Mouse (Mus musculus): Measurements from ENCODE around the gene Tcf7.
A peak's percentile ranks its signal among the peaks of the same experiment; 100 is the strongest.

The Tcf7 gene

DNA sequence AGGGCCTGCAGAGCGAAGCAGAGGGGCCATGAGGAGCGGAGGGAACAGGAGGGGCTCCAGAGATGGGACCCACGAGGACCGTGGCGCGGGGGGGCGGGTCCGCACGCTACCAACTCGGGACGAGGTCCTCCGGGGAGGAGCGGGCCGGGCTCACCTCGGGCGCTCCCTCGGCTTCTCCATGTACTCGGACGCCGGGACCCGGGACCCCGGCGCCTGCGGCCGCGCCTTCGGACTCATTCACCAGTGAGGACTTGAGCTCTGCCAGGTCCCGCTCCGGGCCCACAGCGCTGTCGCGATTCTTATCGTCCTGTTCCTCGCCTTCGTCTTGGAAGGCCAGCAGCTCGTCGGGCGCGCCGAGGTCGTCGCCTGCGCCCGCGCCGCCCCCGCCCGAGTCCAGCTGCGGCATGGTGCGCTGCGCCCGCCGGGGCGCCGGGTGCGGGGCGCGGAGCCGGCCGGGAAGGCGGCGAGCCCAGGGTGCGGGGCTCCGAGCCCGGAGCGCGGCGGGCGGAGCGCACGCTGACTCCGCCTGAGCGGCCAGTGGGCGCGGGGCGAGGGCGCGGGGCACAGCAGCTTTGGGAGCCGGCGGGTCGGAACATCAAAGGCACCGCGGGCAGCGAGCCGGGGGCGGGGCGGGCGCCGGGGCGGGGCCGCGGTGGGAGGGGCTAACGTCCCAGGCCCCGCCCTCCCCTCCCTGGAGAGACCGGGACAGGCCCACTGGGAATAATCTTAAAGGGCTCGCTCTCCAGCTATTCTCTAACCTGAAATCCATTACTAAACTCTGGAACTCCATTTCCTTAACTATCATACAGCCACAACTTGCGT, at the start of gene Tcf7:
Gene Tcf7, minus strand, starts transcription at position 241 of the 822 bp plus-strand sequence.
- DNase-seq = peak; percentile 79 to 85

DNA sequence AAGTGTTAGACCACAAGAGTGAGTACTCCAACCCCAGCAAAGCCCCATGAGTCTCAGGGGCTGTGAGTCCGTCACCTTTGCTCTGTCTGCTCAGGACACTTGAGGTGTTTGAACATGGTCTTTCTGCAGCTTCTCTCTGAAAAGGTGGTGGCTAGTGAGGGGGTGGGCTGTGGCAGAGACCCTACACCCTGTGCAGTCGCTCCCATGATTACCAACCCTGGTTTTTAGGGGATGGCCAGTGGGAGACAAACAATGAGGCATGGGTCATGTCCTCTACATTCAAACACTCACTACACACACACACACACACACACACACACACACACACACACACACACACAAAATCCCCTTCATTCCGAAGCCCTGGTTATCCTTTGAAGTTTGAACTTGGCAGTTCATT, 44.5 kb upstream of the Tcf7 start:
- peak in 1 of 2 experiments; percentile 31 for DNase-seq

DNA sequence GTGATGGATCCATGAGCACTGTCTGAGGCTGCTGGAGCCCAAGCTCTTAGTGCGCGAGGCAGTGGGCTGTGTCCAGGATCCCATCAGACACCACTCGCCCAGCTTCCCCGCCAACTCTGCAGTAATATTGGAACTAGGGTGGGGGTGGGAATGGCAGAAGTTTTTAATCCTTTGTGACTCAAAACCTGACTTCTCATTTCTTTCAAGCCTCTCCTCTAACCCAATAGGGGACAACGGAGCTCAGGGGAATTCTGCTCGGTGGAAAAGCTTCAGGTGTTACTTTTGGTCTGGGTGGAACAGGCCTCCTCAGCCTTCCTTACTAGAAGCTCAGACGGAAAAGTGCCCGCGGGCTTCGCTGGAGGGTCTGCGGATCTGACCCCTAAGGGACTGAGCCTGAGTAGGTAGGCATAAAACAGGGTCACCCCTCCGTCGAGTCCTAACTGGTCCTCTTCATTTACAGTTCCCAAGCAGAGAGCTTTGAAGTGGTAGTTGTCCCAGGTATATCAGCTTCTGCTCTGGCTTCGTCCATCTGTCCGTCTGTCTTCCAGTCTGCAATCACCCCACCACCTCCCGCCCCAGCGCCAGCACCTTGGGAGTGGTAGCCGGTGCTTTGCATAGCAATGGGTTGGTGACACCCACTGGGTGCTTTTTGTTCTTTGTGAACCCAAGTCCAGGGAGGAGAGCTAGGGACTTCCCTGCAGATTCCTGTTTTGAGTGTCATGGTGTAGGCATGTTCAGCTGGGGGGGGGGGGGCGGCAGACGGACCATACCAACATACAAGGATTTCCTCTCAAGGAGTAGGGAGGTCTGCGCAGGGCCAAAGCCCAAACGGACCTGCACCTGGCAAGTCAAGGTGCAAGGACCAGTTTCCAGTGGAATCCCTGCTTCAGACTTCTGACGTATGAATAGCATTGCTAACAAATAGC, 41.9 kb upstream of the Tcf7 start:
- DNase-seq = peak in 1 of 2 experiments; percentile 30

DNA sequence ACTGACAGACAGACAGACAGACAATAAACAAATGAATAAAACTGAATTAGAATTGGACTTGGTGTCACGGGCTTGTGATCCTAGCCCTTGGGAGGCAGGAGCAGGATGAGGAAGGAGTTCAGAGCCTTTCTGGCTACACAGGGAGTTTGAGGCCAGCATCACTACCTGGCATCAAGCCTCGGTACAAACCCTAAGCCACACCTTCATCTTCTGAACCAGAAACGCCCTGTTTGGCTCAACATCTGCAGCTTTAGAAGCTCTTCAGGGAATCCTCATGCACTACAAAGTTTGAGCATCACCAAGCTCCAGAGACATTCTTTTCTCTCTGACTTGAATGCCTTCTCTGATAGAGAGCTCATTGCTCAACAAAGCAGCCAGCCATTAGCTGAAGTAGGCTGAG, 38.7 kb upstream of the Tcf7 start:
- peak in 1 of 2 experiments; percentile 27 for DNase-seq

DNA sequence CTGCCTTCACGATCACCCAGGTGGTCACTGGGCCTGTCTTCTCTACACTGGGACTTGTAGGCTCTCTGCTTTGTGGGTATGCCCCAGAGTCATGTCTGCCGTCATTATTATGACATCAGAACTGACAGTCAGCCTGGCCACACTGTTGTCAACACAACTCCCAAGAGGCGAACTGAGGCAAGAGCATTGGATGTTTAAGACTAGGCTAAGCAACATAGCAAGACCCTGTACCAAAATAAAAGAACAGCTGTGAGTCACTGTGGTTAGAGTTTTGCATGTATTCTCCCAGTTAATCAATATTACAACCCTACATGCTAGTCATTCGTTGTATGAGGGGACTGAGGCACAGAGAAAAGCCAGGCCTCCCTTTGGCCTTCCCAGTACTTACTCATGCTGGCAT, 37.7 kb upstream of the Tcf7 start:
- no peak for DNase-seq

DNA sequence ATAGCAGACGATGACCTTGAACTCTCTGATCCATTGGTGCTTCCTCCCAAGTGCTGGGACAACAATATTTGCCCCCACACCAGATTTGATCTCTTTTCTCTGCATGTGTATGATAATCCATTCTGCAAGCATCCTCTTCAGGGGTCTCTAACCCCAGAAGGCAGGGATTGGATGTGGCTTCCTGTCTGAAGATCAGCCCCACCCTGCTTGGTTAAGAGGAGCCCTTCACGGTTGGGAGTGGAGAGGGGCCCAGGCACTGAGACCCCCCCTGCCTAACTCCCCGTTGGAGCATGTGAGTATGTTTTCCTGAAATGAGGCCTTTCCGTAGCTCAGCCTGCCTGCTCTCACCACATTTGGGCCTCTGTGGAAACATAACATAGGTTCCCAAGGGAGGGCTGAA, 36.9 kb upstream of the Tcf7 start:
- peak in 1 of 2 experiments; percentile 46 for DNase-seq

DNA sequence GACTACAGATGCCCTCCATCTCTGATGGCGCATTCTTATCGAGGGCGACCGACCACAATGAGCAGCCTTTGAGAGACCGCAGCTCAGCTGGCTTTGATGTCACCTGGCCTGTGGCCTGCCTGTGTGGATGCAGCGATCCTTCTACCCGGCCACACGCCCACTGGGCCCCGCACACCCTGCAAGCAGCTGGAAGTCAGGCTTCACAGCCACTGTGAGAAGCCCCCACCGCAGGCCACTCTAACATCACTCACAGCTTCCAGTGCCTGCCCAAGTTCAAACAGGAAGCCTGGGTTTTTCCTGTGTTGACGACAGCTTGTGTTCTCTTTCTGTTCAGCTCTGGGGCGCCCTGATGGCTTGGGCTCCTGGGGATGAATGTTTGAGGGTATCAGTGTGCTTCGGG, 35.6 kb upstream of the Tcf7 start:
- peak; percentile 78 to 86 for DNase-seq

DNA sequence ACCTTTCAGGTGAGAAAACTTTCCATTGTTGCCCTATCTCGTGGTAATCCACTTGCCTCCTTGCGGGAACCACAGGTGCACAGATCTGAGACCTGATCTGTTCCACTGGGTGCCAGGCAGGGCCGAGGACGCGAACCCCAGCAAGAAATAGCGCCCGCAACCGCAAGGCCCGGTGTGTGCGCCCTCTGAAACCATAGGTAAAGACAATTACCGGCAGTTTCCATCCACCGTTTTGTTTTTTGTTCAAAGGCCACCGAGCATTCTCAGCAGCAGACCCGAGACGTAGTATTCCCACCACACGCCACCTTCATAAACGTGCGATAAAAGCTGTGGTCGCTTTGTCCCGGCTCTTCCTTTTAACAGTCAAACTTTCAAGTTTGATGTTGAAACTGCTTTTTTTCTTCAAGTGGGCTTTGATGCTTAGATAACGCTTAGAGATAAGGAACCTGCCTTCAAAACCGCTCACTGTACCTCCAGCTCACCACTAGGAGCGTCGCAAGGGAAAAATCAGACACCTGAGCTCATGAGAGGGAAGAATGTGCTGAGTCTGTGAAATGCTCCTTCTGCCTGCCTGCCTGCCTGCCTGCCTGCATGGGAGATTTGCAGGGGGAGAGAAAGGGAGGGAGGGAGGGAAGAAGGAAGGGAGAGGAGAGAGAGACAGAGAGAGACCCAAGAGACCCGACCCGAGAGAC, 31.4 kb upstream of the Tcf7 start:
- peak; percentile 92 to 96 for DNase-seq

DNA sequence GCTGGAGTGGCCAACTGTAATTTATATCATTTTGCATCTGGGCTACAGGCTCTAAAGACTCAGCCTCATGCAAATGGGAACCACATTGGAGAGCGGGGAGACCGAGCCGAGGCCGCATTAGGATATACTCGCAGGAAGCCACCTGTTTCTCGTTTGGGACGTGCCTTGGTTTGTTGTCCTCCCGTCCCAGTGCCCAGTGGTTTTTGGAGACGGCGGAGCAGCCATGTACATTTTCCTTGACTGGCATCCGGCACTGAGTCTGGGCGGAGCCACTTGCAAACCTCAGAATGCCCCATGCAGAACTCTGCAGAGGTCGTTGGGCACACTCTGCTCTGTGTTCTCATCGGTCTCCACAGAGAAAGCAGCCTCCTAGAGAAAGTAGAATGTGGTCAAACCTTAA, 27.9 kb upstream of the Tcf7 start:
- DNase-seq = peak; percentile 77 to 85

DNA sequence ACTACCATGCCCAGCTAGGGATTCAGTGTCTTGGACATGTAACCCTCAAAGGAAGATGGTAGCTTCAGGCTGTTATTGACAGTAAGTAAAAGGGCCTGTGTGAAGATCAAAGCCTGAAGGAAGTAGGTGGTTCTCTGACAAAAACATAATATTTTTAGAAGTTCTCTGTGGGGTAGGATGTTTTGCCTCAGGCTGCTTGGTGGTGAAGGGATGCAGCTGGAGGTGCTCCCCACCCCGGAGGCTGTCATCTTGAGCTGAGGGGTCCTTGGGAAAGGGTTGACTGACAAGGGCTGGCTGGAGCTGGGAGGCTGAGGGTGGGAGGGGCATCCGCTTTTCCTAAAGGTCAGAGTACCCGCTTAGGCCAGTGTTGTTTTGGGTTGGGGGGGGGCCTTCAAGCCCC, 26.7 kb upstream of the Tcf7 start:
- DNase-seq = peak; percentile 76 to 89

DNA sequence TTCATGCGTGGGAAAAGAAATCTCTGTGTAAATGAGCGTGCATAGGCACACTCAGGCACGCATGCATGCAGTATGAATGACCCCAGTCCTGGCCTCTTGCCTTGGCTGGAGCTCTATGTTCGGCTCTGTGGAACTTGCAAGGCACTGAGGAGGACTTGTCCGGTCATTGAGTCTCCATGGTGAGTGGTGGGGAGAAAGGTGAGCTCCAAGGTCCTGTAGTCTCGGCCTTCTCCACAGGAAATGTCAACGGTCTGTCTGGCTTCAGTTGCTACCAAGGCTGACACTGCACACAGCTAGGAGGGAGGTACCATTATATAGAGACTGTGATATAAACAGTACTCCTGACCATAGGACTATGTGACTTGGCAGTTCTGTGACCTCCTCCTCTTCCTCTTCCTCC, 23.6 kb upstream of the Tcf7 start:
- DNase-seq = no peak

DNA sequence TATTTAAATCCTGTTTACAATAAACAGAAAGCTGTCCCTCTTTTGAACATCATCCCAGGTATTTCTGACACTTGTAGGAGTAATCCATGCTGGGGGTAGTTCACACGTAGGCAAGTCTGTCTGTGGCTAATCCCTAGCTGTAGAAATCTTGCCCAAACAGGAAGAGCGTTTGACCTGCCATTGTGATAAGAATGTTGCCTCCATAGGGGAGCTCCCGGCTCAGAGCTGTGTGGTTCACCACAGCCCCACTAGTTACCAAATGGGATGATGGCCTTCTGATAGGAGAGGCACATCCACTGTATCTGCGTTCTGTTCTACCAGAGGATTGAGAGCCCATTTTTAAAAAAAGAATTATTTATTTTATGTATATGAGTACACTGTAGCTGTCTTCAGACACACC, 22.5 kb upstream of the Tcf7 start:
- DNase-seq = no peak

DNA sequence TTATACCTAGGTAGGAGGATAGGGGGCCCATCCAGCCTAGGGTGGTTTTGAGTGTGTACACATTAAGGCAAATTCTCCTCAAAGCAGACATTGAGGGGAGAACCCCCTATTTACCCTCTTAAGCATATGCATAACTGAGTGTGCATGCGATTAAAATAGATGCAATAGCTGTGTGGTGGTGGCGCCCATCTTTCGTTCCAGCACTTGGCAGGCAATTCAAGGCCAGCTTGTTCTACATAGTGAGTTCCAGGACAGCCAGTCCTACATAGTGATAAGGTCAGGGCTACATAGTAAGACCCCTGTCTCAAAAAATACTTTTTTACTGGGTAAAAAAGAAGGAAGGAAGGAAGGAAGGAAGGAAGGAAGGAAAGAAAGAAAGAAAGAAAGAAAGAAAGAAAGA, 19.9 kb upstream of the Tcf7 start:
- DNase-seq = peak in 1 of 2 experiments; percentile 2

DNA sequence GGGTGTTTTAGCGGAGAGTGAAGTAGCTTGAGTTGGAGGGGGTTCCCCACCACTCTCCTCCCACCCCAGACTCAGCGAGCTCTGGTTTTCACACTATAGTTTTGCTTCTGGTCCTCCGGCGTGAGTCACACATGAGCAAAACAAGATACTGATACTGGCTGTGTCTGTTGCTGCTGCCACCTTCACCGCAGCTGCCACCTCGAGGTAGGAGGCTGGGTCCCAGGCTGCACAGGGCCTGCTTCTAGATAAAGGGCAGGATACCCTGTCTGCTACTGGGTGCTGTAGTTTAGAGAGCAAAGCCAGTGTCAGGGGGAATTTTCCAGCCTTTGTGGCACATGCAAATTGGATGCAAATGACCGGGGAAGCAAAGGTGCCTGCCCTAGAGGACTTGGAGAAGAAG, 16.9 kb upstream of the Tcf7 start:
- DNase-seq = peak; percentile 79 to 90

DNA sequence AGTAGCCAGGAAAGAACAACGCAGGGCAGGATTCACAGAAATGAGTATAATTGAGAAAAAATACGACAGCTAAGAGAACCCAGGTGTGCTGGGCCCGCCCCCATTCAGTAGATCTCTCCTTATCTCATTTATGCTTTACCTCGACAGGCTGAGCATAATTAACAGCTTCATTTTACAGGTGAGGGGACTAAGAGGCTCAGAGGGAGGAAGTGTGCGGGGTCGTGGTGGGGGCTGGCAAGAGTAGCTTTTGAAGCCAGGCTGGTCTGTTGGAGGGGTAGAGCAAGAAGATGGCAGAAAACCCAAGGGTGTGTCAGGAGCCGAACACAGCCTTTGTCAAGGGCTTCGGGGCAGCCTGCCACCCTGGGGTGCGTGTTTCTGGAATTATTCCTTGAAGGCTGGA, 16.1 kb upstream of the Tcf7 start:
- peak; percentile 64 for DNase-seq

DNA sequence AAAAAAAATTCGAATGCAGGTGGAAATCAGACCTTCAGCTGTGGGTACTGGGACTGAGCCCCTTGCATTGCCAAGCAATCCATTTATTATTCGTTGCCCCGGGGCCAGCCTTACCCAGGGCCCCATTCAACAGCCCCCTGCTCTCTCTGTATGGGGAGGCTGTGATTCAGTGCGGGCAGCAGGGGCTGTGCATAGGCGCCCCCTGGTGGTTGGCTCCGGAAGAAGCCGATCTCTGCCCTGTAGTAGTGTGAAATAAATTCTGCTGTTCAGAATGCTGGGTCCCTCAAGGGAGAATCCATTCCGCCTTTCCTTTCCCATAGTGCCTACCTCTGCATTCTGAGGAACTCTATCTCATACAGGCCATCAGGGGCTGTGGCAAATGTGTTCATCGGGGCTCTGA, 14.5 kb upstream of the Tcf7 start:
- peak; percentile 88 to 90 for DNase-seq

DNA sequence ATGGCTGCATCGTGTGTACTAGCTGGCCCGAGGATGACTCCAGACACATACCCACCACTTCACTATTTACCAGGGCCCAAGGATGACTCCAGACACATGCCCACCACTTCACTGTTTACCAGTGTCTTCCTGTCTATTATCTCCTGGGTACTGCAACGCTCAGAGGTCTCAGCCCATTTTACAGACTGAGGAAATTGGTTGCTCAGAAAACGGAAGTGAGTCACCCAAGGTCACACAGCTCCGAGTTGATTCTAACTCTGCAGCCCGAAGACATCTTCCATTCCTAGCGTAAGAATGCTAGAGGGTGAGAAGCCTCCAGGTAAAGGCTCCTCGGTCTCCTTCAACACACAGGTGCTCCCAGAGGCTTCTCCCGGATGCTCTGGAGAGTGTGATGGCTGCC, 11.3 kb upstream of the Tcf7 start:
- peak in 1 of 2 experiments; percentile 2 for DNase-seq

DNA sequence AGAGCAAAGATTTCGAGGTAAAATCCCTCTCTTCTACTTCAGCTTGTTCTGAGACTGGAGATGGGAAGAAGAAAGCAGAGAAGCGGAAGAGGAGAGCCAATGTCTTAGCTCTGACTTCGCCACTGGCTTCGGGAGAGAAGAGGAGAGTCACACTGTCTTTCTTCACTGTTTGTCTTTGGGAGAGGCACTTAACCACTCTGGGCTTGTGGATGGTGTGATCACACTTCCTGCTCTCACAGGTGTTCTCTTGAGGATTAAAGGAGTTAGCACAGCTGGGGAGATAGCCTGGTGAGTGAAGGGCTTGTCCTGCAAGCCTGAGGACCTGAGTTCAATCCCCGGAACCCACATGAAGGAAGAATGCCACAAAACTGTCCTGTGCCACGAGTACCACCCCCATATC, 10.1 kb upstream of the Tcf7 start:
- DNase-seq = peak; percentile 46 to 59

DNA sequence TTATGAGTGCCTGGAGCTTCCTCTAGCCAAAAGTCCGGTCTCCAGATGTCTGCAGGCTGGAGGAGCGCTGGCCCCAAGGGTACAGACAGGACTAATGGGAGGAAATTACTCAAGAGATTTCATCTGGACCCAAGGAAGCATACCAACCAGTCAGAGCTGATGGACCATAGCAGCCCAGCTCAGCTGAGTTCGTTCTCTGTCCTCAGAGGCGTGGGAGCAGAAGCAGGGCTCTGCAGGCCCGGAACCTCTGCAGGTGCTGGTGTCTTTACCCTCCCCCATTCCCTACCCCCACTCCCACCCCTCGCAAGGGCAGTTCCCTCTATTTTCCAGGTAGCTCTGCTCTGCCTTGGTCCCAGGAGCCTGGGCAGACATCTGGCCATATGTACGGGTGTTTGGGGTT, 9.5 kb upstream of the Tcf7 start:
- DNase-seq = peak in 1 of 2 experiments; percentile 65

DNA sequence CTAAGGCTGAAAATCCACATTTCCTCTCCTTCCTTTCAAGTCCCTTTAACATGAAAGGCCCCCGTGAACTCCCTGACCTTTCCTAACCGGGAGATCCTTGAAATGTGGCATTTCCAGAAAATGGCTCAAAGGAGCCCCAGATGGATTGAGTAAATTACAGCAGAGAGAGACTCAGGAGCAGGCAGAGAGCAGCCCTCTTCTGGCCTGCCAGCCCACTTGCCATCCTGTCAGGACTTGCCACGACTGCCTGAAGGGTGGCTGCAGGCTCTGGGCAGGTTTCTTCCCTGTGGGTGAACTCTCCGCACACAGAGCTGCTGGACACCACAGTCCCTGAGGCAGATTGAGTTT, 4.1 kb upstream of the Tcf7 start:
- DNase-seq = peak; percentile 21 to 27

DNA sequence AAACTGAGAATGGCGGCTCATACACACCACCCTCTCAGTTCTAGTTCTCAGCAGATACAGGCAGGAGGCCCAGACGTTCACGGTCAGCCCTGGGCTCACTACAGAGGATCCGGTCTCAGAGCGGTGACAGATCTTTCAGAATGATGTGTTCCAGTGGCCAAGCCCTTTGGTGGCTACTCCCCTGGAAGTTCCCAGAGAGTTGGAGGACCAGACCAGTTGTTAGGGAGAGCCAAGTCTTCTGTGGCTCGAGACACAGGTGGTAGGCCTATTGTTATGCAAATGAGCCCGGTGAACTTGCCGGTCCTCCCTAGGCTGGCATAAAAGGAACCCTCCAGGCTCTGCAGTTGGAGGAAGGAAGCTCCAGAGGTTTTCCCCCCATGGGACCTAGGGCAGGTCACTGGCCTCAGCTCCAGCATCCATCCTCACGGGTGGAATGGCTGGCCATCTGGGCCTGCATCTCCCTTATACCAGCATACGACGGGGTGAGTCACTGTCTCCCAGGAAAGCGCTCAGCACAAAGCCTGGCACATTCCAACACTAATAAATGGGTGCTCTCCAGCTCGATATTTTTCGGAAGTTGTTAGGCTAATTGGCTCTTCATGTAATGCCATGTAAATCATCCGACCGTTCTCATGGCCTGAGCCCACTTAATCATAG, 3.6 kb upstream of the Tcf7 start:
- peak; percentile 7 to 20 for DNase-seq
